Mouse (Mus musculus): Measurements from ENCODE around the gene Lhx4. TPM values are rescaled to one million over a fixed set of nuclear protein-coding genes. Genes with fewer than 3 reads are reported as not detected.

The Lhx4 gene
- not detected in 2 replicates for total RNA-seq (2021)
- long read RNA-seq, experiment 1 = 0 reads
- long read RNA-seq, experiment 2 = 0 reads

DNA sequence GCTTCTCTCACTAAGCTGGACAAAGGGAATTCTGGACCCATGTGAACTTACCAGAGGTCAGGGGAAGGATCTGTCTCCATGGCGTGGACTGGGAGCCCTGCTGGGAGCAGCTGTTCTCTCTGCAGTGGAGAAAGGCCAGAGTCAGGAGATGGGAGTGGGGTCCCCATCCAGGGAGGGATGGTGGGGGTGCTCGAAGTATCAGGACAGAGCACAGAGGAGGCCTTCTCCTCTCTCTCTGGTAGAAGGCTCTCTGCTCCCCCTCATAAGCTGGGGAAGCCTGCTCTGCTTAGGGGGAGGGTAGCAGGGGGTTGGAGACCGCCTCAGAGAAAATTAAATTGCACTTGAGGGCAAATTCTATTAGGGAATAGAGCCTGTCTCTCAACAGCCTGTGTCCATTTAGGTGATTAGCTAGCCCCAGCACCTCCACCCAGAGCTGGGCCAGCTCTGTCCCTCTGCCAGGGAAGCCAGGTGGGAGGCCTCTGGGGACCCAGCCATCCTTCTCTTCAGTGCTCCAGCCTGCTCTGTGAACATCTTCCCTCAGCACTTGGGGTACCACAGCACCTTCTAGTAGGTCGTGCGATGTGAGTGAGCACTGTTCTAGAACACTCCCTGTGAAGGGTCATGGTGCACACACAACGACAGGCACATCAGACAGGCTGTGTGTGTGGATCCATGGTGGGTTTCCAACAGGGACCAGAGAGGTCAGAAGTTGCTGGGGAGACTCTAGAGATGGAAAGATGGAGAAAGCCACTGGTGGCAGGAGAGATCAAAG is at the start of gene Lhx4:
Gene Lhx4 (minus strand): TSS at position 201 of the 772 bp plus-strand sequence.
- no peak for DNase-seq

GRCm38 (mm10) chr1:155798000-155798399 is 46.5 kb upstream of the Lhx4 start:
- DNase-seq = no peak

GRCm38 (mm10) chr1:155797425-155797824 is 45.9 kb upstream of the Lhx4 start:
- no peak for DNase-seq

DNA sequence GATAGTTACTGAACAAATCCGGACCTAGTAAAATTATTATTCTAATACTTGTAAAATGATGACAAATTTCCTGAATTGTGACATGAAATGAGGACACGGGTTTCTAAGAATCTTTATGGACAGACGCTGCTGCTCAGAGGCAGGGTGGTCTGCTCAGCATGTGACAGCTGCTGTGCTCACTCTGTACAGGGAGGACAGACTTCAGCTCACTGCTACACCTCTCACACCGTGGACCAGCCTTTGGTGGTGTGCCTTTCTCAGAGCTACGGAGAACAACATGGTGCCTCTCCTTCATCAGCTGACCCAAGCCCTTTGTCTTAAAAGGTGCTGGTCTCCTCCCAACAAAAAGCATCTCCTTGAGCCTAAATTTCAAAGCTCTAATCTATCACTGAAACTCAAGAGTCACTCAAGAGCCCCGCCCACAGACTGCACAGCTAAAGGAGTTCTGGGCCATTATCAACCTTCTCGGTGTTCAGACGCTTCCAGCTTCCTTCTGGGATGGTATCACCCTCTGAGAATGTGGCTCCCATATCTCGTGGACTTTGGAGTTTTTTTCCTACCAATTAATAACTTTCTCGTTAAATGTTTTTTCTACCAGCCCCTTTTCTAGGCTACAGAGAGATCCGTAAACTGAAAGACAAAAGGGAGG is 45.4 kb upstream of the Lhx4 start:
- no peak for DNase-seq

GRCm38 (mm10) chr1:155795791-155796233 is 44.3 kb upstream of the Lhx4 start:
- DNase-seq = peak; percentile 88

- no peak for DNase-seq
Observed at GRCm38 (mm10) chr1:155794855-155795254, 43.4 kb upstream of the Lhx4 start.

GRCm38 (mm10) chr1:155791919-155792318 is 40.4 kb upstream of the Lhx4 start:
- DNase-seq = no peak

DNA sequence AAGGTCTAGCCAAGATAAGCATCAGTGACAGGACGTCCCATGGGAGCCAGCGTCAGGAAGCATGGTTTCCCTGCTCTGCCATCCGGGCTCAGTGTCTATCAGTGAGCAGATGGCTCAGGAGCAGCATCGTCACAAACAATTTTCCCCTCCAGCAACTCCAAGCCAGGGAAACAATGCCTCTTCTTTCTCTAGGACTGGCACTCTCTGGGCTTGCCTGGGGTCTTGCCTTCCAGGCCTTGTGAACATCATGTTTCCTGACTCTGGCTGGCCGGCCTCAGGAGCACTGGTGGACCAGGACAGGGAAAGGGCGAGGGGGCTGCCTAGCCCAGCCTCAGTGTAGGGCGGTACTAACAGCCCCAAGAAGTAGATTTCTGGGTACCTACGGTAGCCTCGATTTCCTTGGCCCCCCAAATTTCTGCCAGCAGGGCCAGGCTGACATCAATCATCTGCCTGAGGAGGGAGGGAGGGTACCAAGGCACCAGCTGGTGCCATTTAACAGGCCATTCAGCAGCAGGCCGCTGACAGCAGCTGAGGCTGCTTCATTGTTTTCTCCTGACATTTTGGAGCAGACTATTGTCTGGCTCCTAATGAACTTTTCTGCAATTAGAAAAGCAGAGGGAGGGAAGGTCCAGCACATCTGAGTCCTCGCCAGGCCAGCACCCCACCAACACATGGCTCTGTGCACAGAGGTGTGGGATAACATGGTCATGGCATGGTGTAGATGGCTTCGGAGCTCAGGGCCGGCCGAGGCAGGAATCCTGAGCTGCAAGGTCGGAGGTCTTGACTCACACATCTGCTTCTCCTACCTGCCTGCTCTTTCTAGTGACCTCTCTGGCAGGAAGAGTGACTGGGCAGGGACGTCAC is 38.9 kb upstream of the Lhx4 start:
- DNase-seq = no peak

GRCm38 (mm10) chr1:155785886-155786285 is 34.4 kb upstream of the Lhx4 start:
- DNase-seq = peak; percentile 31

DNA sequence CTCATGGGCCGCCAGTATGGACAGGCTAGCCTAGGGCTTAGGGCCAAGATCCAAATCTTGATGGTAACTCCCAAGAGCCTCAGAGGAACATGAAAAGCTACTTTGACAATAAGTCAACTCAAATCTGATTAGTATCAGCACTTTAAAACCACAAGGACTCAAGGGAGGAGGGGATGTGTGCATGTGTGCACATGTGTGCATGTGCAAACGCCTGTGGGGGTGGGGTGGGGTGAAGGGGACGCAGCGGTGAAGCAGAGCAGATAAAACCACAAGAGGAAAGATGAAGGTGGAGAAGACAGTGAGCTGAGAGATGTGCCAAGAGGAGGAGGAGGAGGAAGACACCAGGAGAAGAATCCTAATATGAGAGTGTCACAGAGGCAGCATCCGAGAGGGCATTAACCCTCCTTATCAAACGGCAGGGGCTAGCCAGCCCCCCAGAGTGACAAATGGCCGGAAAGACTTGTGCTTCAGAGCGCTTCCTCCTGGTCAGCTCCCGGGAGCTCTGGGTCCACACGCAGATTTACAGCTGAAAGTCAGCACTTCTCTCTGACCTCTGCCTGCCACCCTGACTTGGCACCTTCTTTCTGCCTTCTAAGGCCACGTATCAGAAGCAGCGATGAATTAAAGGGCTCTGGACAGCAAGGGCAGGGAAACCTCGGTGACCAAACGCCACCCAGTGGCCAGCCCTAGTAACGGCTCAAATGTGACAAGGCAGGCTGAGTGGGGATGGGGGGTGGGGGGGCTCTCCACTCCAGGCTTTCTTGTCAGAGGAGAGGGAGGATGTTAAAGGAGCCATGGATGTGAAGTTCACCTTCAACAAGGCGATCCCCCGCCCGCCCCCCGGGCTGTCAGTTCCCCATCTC is 33.1 kb upstream of the Lhx4 start:
- DNase-seq = peak; percentile 84

GRCm38 (mm10) chr1:155782382-155782781 is 30.9 kb upstream of the Lhx4 start:
- DNase-seq = no peak

DNA sequence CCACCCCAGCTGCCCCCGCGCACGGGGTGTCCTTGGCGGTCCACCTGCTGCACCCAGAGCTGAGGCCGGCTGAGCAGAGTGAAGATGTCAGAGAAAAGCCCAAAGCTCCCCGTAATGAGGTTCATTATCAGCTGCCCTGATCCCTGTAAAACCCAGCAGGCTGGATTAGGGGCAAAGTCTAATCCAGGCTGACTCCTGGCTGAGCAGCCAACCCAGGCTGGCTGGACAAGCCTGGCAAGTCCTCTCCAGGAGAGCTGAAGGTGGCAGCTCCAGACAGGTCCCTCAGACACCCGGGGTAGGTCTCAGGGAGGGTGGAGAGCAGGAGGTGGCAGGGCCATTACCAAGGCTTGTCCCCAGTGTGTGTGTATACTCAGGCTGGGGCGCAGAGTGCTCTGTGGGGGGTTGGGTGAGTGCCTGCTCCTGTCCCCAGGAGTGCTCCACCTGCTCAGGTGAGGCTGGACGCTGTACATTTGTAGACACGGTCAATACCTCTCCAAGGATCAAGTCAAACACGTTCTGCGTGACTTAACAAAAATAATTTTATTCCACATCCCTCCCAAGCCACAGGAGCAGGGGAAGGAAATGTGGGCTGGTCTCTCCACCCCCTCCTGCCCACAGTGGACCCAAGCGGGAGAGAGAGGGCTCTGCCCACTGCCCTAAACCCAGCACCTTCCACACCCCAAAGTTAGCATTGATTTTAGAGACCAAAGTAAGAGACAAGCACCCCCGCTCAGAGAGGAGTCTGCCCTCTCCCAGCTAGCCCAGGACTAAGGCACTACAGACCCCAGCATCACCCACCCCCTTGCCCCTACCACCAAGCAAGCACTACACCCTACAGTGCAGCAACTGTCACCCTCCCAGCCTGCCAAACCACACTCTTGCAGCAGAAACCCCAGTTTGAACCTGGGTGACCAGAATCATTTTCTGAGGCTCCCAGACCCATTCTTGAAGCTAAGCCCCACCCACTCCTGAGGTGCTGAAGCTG is 26.4 kb upstream of the Lhx4 start:
- no peak for DNase-seq

DNA sequence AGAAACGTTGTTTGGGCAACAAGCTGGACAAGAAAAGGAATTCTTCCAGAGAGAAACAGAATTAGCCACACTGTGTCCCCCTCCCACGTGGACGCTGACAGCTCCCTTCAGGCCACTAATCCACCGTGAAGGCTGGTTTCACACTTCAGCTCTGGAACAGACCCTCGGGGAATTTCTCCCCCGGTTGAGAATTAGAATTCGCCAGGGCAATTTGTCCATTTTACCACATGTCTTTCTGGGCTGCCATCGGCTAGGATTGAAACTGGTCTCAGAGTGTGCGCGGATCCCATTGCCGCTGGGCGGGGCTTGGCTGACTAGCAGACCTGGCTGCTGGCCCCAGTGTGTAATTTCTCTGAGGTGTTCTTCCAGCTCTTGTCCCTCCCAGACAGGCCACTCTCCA is 7.7 kb upstream of the Lhx4 start:
- peak; percentile 29 for DNase-seq

- no peak for DNase-seq
Observed at GRCm38 (mm10) chr1:155758711-155759110, 7.2 kb upstream of the Lhx4 start.

DNA sequence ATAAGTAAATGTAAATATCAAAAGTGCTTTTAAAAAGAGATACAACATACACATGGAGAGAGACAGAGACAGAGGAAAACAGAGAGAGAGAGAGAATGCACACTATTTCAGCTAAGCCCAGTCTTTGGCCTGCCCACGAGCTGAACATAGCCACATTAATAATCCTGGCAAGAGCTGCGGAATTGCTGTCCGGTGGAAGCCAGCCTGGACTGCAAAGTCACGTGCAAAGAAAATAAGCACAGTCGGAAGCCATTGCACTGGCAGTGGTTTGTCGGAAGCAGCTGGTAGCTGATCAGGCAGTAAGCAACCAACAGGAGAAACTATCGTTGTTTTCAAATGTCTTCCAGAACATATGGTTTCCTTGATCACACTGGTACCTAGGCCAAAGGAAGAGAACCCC is 6.1 kb upstream of the Lhx4 start:
- no peak for DNase-seq

GRCm38 (mm10) chr1:155753411-155753810 is 1.9 kb upstream of the Lhx4 start:
- no peak for DNase-seq

DNA sequence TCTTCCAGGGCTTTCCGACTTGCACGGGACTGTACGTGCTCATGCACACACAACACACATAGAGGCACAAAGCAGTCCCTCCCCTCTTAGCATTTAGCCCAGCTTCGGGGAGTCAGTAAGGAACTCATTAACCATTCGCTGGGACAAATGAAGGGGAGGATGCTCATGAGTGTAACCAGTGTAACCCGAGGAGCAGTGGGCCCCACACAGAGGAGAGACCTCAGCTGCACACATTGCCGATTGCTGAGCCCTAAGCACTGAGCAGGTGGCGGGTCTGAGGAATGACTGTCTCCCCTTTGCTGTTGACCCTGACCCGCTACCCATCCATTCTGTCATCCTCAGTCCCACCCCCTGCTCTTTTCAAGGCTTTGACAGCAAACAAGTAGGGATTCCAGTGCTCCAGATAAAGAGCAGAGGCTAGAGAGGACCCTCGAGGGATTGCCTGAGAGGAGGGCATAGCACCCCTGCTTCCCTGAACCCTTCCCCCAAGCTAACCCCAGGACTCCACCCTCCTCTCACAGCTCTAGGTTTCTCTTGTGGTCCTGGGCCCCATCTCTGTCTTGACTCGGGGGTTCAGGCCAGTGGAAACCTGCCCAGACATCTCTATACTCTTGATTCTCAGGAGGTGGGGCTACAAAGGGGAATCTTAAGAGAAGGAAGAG is 836 bp downstream of the Lhx4 start:
- DNase-seq = no peak

DNA sequence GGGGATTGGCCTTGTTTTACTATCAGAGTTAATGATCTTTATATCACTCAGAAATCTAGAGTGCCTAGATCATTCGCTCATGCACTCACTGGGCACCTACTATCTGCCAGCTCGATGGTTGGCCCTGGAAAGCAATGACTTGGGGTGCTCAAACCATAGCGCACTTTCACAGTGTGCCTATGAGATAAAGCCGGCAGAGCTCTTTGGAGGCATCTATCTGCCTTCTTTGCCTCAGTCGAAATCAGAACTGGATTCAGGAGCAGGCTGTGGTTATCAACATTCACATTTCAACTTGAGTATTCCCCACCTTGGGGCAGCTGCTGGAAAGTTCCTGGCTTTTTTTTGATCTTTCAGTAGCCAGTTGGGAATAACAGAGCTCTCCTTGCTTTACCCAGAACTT is 3.6 kb downstream of the Lhx4 start:
- DNase-seq = no peak

DNA sequence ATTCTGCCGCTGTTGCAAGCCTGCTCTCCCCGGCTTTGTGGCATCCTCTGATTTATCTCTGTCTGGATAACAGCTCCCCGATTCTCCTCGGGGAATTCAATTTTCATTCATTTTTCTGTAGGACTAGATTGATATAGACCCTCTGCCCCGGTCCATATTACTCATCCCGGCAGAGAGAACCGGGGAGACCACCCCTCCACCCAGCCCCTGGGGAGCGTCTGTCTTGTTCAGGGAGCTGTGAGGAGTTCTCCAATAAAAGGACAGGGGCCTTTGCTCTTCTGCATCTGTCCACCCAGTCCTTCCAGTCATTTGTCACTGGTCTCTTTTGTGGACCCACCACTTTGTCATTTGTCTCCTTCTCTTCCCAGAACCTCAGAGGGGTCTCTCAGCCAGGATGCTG is 4.5 kb downstream of the Lhx4 start:
- DNase-seq = no peak

All from adrenal gland, postnatal 14 days (tissue).